Mouse (Mus musculus) lung, adult 2 months (tissue): ENCODE data around the gene Carmil1.

Experiments used
- CTCF ChIP-seq: fragments of 200-500 bp; IDR thresholded peaks from 2 replicates; pipeline ENCODE4 v1.5.1; 2011; ENCODE audit warnings: mild to moderate bottlenecking, low read length, control low read depth; ENCODE audit not compliant: insufficient read depth
- POLR2A ChIP-seq: fragments of 200-500 bp; IDR thresholded peaks from 2 replicates; pipeline ENCODE4 v1.6.1; 2011; ENCODE audit warnings: low read depth, mild to moderate bottlenecking, control low read depth, low read length, borderline replicate concordance; ENCODE audit errors: extremely low read depth

- TF ChIP-seq CTCF (no peak), POLR2A (no peak)
Measured at GRCm38 (mm10) chr13:24287381-24287780, 6.8 kb upstream of the Carmil1 start.
